Mouse (Mus musculus): ENCODE results near the gene Olfr430. TPM values are rescaled to one million over a fixed set of nuclear protein-coding genes. Genes with fewer than 3 reads are reported as not detected.

The Olfr430 gene
- polyA plus RNA-seq, 1 experiment from 2014 or later = not detected

- Histone ChIP-seq H3K27me3 (ENCODE audit: control insufficient read depth, insufficient read depth, low read length) (no peaks in the 10 kb centered on the region), H3K9me3 (ENCODE audit: control insufficient read depth, low read length) (no peaks in the 10 kb centered on the region), H3K4me3 (ENCODE audit: low read depth, low read length) (no peak within 1 kb of the TSS), H3K27ac (ENCODE audit: low read depth, low read length) (no peak within 1 kb of the TSS), H3K4me1 (ENCODE audit: control insufficient read depth, insufficient read depth, low read length) (no peaks in the 10 kb centered on the region), H3K9ac (replicated peaks; ENCODE audit: low read depth, low read length) (no peak within 1 kb of the TSS), H3K36me3 (ENCODE audit: control insufficient read depth, insufficient read depth, low read length) (no peaks in the 10 kb centered on the region), H3K4me2 (ENCODE audit: low read depth, low read length) (no peak within 1 kb of the TSS)
- 58% methylated on average over 2 of the region's 2 CpGs for WGBS
- ATAC-seq (ENCODE audit: low read depth) = no peak
These were observed 54.7 kb downstream of the Olfr430 start, which contains the start of gene Olfr231 for GRCm38 (mm10) chr1:174121062-174121461. Olfr231 (minus strand) TSS chr1:174121162.

Other genes with a start within 250 kb of the Olfr430 start
- gene Ifi211, start 153.6 kb upstream of the Olfr430 start, polyA plus RNA-seq (2014; fragmentation: Nextera tagmentation; extraction: Ambion mirVana) = 0.24 TPM in 1 of 2 replicates, not detected in the other
- gene Mndal, start 124.1 kb upstream of the Olfr430 start, polyA plus RNA-seq (2014; fragmentation: Nextera tagmentation; extraction: Ambion mirVana) = 1.1 and 1.5 TPM in 2 replicates
- 0.46 and 0.54 TPM in 2 replicates for gene Ifi203, start 123.9 kb upstream of the Olfr430 start, polyA plus RNA-seq (2014; fragmentation: Nextera tagmentation; extraction: Ambion mirVana)
- not detected in 2 replicates for gene Ifi202b, start 83.9 kb upstream of the Olfr430 start, polyA plus RNA-seq (2014; fragmentation: Nextera tagmentation; extraction: Ambion mirVana)
- not detected in 2 replicates for gene Ifi205, start 34.8 kb upstream of the Olfr430 start, polyA plus RNA-seq (2014; fragmentation: Nextera tagmentation; extraction: Ambion mirVana)
- gene Olfr433, start 25.9 kb upstream of the Olfr430 start, polyA plus RNA-seq (2014; fragmentation: Nextera tagmentation; extraction: Ambion mirVana) = not detected in 2 replicates
- not detected in 2 replicates for gene Olfr432, start 17.4 kb upstream of the Olfr430 start, polyA plus RNA-seq (2014; fragmentation: Nextera tagmentation; extraction: Ambion mirVana)
- gene Olfr429, start 17.7 kb downstream of the Olfr430 start, polyA plus RNA-seq (2014; fragmentation: Nextera tagmentation; extraction: Ambion mirVana) = not detected in 2 replicates
- gene Olfr427, start 30.3 kb downstream of the Olfr430 start, polyA plus RNA-seq (2014; fragmentation: Nextera tagmentation; extraction: Ambion mirVana) = not detected in 2 replicates
- gene Olfr231, start 54.6 kb downstream of the Olfr430 start, polyA plus RNA-seq (2014; fragmentation: Nextera tagmentation; extraction: Ambion mirVana) = not detected in 2 replicates
- gene Olfr424, start 64.9 kb downstream of the Olfr430 start, polyA plus RNA-seq (2014; fragmentation: Nextera tagmentation; extraction: Ambion mirVana) = not detected in 2 replicates
- not detected in 2 replicates for gene Olfr420, start 89.0 kb downstream of the Olfr430 start, polyA plus RNA-seq (2014; fragmentation: Nextera tagmentation; extraction: Ambion mirVana)
- gene Spta1, start 106.2 kb downstream of the Olfr430 start, polyA plus RNA-seq (2014; fragmentation: Nextera tagmentation; extraction: Ambion mirVana) = 0.19 and 0.23 TPM in 2 replicates
- not detected in 2 replicates for gene Olfr419, start 185.5 kb downstream of the Olfr430 start, polyA plus RNA-seq (2014; fragmentation: Nextera tagmentation; extraction: Ambion mirVana)